Mouse (Mus musculus) erythroblast, embryonic 14.5 days (primary cell): Measurements from ENCODE around the gene Tns3. TPM values are rescaled to one million over a fixed set of nuclear protein-coding genes. Genes with fewer than 3 reads are reported as not detected.

Experiments used
- H3K27me3 ChIP-seq: 2 replicates; pipeline ENCODE4 v1.6.1; 2012; ENCODE audit warnings: inconsistent platforms; ENCODE audit not compliant: control insufficient read depth
- H3K36me3 ChIP-seq: 2 replicates; pipeline ENCODE4 v1.6.1; 2012; ENCODE audit warnings: mild to moderate bottlenecking, inconsistent platforms; ENCODE audit not compliant: control insufficient read depth
- H3K4me1 ChIP-seq: 2 replicates; pipeline ENCODE4 v1.6.1; 2012; ENCODE audit warnings: inconsistent platforms; ENCODE audit not compliant: control insufficient read depth
- H3K4me3 ChIP-seq: replicated peaks from 2 replicates; pipeline ENCODE3; 2012; ENCODE audit warnings: moderate library complexity, mild to moderate bottlenecking, inconsistent platforms
- H3K9me3 ChIP-seq: 2 replicates; pipeline ENCODE4 v1.6.1; 2012; ENCODE audit warnings: low read length, inconsistent platforms, mixed read lengths; ENCODE audit not compliant: control insufficient read depth
- GATA1 ChIP-seq: IDR thresholded peaks from 2 replicates; pipeline ENCODE4 v1.6.1; 2012; ENCODE audit warnings: low read length, inconsistent platforms, mixed read lengths
- TAL1 ChIP-seq: IDR thresholded peaks from 3 replicates; pipeline ENCODE4 v1.6.1; 2012; ENCODE audit warnings: low read length, inconsistent platforms, mixed read lengths
- polyA plus RNA-seq: library from polyadenylated mRNA; stranded (reverse); fragments of >175 nt; gene quantifications from 2 replicates; pipeline ENCODE4 v1.2.3, GENCODE M21; 2012

Gene Tns3
- polyA plus RNA-seq, 1 experiment, result 0.01 TPM

GRCm38 (mm10) chr11:8509614-8510013, 154.7 kb downstream of the Tns3 start:
- TF ChIP-seq GATA1 (no peak), TAL1 (no peak)
- no peaks in the 10 kb centered on the region for H3K4me1 ChIP-seq
- H3K9me3 ChIP-seq, result no peaks in the 10 kb centered on the region
- H3K4me3 ChIP-seq, result no peak overlapping the region
- H3K36me3 ChIP-seq, result no peaks in the 10 kb centered on the region
- no peaks in the 10 kb centered on the region for H3K27me3 ChIP-seq

GRCm38 (mm10) chr11:8503735-8504134, 160.6 kb downstream of the Tns3 start:
- peak overlapping the region; percentile 17 for H3K4me3 ChIP-seq
- no peaks in the 10 kb centered on the region for H3K27me3 ChIP-seq
- no peaks in the 10 kb centered on the region for H3K36me3 ChIP-seq
- no peaks in the 10 kb centered on the region for H3K9me3 ChIP-seq
- TF ChIP-seq TAL1, result no peak
- TF ChIP-seq GATA1, result no peak
- H3K4me1 ChIP-seq, result no peaks in the 10 kb centered on the region

- TF ChIP-seq GATA1 (no peak), TAL1 (no peak)
- H3K27me3 ChIP-seq, result no peaks in the 10 kb centered on the region
- no peaks in the 10 kb centered on the region for H3K9me3 ChIP-seq
- H3K36me3 ChIP-seq, result no peaks in the 10 kb centered on the region
- H3K4me1 ChIP-seq, result no peaks in the 10 kb centered on the region
- no peak overlapping the region for H3K4me3 ChIP-seq
These were observed 163.5 kb downstream of the Tns3 start for GRCm38 (mm10) chr11:8500855-8501254.

- no peak for TF ChIP-seq GATA1
- no peaks in the 10 kb centered on the region for H3K27me3 ChIP-seq
- H3K4me3 ChIP-seq, result no peak overlapping the region
- peaks cover 2% of the 10 kb centered on the region; the same call in 1 of the 2 replicates for H3K36me3 ChIP-seq
- no peaks in the 10 kb centered on the region for H3K4me1 ChIP-seq
- no peaks in the 10 kb centered on the region for H3K9me3 ChIP-seq
These were observed 167.2 kb downstream of the Tns3 start for GRCm38 (mm10) chr11:8497136-8497535.

- Histone ChIP-seq H3K36me3 (peaks cover 2% of the 10 kb centered on the region; the same call in 1 of the 2 replicates), H3K27me3 (no peaks in the 10 kb centered on the region), H3K4me1 (no peaks in the 10 kb centered on the region), H3K4me3 (no peak overlapping the region), H3K9me3 (no peaks in the 10 kb centered on the region)
- no peak for TF ChIP-seq TAL1
- no peak for TF ChIP-seq GATA1
These were observed 167.6 kb downstream of the Tns3 start for GRCm38 (mm10) chr11:8496686-8497085.

- no peaks in the 10 kb centered on the region for H3K27me3 ChIP-seq
- no peak for TF ChIP-seq TAL1
- TF ChIP-seq GATA1, result no peak
- H3K4me1 ChIP-seq, result no peaks in the 10 kb centered on the region
- H3K4me3 ChIP-seq, result no peak overlapping the region
- peaks cover 2% of the 10 kb centered on the region; the same call in 1 of the 2 replicates for H3K36me3 ChIP-seq
- no peaks in the 10 kb centered on the region for H3K9me3 ChIP-seq
These were observed 168.5 kb downstream of the Tns3 start for GRCm38 (mm10) chr11:8495801-8496200.

GRCm38 (mm10) chr11:8495036-8495435, 169.3 kb downstream of the Tns3 start:
- no peak for TF ChIP-seq TAL1
- TF ChIP-seq GATA1, result no peak
- Histone ChIP-seq H3K36me3 (peaks cover 2% of the 10 kb centered on the region; the same call in 1 of the 2 replicates), H3K9me3 (no peaks in the 10 kb centered on the region), H3K4me3 (no peak overlapping the region), H3K27me3 (no peaks in the 10 kb centered on the region), H3K4me1 (no peaks in the 10 kb centered on the region)

- no peaks in the 10 kb centered on the region for H3K27me3 ChIP-seq
- H3K4me1 ChIP-seq, result no peaks in the 10 kb centered on the region
- H3K9me3 ChIP-seq, result no peaks in the 10 kb centered on the region
- no peak overlapping the region for H3K4me3 ChIP-seq
- TF ChIP-seq TAL1 (no peak), GATA1 (no peak)
- H3K36me3 ChIP-seq, result peaks cover 2% of the 10 kb centered on the region; the same call in 1 of the 2 replicates
These were observed 170.3 kb downstream of the Tns3 start for GRCm38 (mm10) chr11:8493931-8494490.

- H3K27me3 ChIP-seq, result no peaks in the 10 kb centered on the region
- H3K9me3 ChIP-seq, result no peaks in the 10 kb centered on the region
- H3K4me3 ChIP-seq, result no peak overlapping the region
- H3K36me3 ChIP-seq, result peaks cover 2% of the 10 kb centered on the region; the same call in 1 of the 2 replicates
- TF ChIP-seq TAL1 (no peak), GATA1 (no peak)
- no peaks in the 10 kb centered on the region for H3K4me1 ChIP-seq
These were observed 172.0 kb downstream of the Tns3 start for GRCm38 (mm10) chr11:8492332-8492731.

GRCm38 (mm10) chr11:8488248-8488647, 176.1 kb downstream of the Tns3 start:
- Histone ChIP-seq H3K36me3 (peaks cover 2% of the 10 kb centered on the region; the same call in 1 of the 2 replicates), H3K4me3 (no peak overlapping the region), H3K27me3 (no peaks in the 10 kb centered on the region), H3K4me1 (no peaks in the 10 kb centered on the region), H3K9me3 (no peaks in the 10 kb centered on the region)
- TF ChIP-seq GATA1 (no peak), TAL1 (no peak)
